Mouse (Mus musculus) testis, postnatal 14 days (tissue): ENCODE measurements at regions not wholly inside any gene's neighbourhood (a gene's known extent, or its start where the extent isn't known, plus 50 kb on each side); places are given as distances from the start of the nearest gene placed in this dataset.

Experiments
- DNase-seq: peaks from one replicate; pipeline ENCODE4 v3.0.0; 2021; ENCODE audit warnings: low spot score

DNA sequence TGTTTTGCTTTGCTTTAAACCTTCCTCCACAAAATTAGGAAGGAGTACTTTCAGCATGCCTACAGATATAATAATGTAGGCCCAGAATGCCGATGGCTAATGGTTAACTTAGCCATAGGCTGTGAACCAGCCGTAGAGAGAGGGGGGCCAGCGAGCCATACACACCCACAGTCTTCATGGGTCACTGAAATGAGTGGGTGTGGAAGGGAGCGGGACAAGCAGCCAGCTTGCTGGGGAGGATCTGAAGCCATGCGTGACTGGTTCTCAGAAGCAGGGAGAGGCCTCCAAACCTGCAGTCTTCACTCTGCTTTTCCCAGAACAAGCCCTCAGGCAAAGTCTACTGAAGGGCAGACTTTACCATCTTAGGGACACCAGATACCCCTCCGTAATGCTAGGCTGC lies 50.8 kb upstream of the Ptpn13 start:
- DNase-seq, result no peak

DNA sequence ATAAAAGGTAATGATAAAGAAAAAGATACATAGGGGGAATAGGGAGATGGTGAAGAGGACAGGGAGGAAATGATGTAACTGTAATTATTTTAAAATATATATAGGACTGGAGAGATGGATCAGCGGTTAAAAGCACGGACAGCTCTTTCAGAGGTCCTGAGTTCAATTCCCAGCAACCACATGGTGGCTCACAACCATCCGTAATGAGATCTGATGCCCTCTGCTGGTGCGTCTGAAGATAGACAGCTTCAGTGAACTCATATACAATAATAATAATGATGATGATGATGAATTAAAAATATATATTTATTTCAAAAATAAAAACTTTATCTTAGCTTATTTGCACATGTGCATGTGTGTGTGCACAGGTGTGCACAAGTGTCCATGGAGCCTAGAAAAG lies 51.9 kb upstream of the Ptpn13 start:
- no peak for DNase-seq

- no peak for DNase-seq
These were observed 54.5 kb upstream of the Ptpn13 start for GRCm38 (mm10) chr5:103370456-103370855.

- peak; percentile 27 for DNase-seq
These were observed 56.0 kb upstream of the Ptpn13 start for GRCm38 (mm10) chr5:103368993-103369392.

- DNase-seq, result no peak
These were observed 57.8 kb upstream of the Ptpn13 start for GRCm38 (mm10) chr5:103367201-103367671.

DNA sequence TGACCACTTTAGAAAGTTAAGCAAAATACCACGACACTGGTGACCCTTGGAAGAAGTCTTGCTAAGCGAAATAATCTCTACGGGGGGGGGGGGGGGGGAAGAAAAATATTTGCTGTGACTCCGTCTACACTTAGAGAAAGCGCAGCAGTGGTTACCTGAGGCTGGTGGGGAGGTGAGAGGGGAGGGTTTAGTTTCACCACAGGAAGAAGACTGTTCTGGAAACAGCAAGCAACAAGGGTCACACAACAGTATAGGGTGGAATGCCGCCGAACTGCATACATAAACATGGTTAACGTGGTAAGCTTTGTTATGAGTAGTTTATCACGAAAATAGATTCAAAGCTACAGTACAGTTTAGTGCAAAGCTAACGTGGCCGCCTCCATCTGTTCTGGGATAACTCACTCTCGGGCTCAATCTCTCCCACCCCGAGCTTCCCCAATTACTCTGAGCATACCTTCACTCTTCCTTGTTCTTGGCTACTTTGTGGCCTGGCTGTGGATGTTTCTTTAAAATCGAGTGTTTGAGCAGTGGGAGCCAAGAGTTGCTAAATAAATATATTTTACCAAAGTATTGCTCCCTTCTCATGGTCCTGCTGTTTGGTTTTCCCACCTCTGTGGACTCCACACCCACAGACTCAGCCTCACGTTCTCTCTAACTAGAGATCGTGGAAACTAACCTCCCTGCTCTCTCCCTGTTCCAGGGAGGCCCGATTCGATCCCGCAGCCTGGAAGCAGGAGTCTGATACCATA lies 59.1 kb upstream of the Ptpn13 start:
- DNase-seq, result no peak

DNA sequence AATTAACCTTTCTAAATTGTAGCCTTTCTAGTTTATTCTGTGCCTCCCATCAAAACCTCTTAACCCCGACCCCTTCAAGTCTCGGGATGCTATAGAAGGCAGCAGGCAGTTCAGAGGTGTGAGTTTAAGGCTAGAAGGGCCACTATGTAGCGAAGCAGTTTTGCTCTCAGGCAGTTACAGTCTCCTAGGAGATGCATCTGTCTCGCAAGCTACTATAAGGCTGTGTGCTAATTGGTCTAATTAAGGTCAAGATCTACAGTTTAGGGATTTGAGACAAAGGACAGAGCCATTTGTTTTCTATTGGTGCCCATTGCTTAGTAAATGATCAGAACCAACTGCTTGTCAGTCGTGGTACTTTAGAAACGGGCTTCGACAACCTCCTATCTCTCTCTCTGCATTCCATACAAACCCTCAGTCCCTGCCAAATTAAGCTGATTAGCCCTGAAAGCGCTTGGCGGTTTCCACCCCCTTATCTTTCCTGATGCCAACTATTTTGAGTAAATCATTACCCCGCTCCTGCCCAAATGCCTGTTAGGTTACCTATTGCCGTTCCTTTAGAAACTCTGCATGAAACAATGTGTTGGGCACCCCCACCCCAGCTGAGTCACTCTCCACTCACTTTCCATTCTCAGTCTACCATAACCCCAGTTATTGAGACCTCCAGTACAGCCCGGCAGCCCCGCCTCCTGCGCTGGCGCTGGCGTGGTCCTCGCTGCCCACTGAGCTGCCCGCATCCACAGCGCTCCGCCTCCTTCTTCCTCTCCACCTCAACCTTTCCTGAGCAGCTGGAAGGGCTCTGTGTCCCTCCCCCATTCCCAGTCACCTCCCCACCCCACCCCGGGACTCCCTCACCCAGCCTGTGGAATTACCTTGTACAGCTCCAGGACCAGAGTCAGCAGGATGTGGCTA lies 59.9 kb upstream of the Ptpn13 start:
- no peak for DNase-seq

- peak; percentile 32 for DNase-seq
These were observed 64.2 kb upstream of the Ptpn13 start for GRCm38 (mm10) chr5:103360775-103361247.

- no peak for DNase-seq
These were observed 64.6 kb upstream of the Ptpn13 start for GRCm38 (mm10) chr5:103360360-103360759.

- no peak for DNase-seq
These were observed 67.4 kb upstream of the Ptpn13 start for GRCm38 (mm10) chr5:103357558-103357957.

GRCm38 (mm10) chr5:103356500-103356899 lies 68.5 kb upstream of the Ptpn13 start:
- no peak for DNase-seq

GRCm38 (mm10) chr5:103355372-103356300 lies 69.4 kb upstream of the Ptpn13 start:
- peak; percentile 34 for DNase-seq

DNA sequence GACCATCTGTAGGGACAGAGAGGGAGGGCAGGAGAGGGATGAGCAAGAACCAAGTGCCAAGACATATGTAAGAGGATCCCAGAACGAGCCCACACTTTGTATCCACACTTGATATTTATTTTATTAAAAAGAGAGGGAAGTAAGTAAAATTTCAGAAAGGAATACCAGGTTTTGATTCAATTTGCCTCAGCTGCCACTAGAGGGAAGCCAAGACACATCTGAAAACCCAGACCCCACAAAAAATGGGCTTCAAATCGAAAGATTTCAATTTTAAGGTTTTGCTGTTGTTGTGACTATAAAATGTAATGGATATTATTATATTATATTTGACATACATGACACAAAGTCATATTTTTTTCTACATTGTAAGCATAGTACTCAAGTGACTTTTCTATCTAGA lies 81.1 kb upstream of the Ptpn13 start:
- no peak for DNase-seq

DNA sequence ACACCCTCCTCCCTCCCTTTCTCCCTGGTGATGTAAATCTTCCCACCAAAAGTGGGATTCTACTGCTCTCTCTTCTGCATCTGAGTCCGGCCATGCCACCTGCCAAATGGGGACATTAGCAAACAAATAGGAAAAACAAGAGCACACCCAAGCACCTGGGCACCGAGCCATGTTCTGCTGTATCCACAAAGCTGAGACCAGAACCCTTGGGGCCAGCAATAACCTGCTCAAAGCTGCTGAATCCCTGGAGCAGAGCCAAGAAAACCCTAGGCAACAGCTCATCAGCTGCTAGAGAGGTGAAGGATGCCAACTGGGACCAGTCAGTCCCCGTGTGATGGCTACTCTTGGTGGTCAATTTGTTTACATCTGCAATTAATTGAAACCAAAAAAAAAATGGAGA lies 83.5 kb upstream of the Ptpn13 start:
- DNase-seq, result peak; percentile 16

DNA sequence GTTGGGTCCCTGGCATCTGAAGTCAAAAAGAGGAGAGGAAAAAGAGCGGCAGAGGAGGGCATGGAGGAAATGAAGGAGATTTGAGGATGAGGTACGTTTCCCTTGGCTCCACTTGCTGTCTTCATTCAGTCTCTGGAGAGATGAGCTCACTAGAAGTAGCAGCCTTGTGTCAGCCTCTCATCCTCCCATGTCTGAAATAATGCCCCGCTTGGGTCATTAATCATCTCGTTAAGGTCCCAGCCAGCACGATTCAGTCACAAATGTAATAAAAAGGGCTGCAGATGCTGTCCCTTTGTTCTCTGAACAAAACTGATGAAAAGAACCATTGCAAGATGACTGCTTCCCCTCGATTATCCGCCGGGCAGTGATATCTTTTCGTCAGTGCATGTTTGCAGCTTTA lies 84.4 kb upstream of the Ptpn13 start:
- no peak for DNase-seq

GRCm38 (mm10) chr5:103336689-103337490 lies 88.1 kb upstream of the Ptpn13 start:
- no peak for DNase-seq

GRCm38 (mm10) chr5:103335916-103336688 lies 88.9 kb upstream of the Ptpn13 start:
- DNase-seq, result no peak

- DNase-seq, result no peak
These were observed 98.6 kb upstream of the Ptpn13 start for GRCm38 (mm10) chr5:103326412-103326811.

DNA sequence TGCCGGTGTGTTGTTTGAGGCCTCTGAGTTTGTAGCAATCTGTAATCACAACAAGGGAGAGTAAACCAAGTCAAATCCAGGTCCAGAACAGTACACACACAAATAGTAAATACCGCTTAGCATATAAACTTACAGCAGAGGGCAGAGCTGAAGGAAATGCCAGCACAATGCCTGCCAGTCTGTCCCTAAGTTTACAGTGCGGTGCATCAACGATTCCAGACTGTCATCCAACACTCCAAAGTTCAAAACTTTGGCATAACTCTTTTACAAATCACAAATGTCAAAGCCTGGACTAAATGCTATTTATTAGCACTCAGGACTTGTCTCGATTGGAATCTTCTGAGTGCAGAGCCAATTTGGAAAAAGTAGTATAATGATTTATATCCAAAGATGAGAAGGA lies 104.7 kb upstream of the Ptpn13 start:
- no peak for DNase-seq
